Mouse (Mus musculus) G1E-ER4 (cell line): ENCODE measurements around the gene Il18r1. TPM values are rescaled to one million over a fixed set of nuclear protein-coding genes. Genes with fewer than 3 reads are reported as not detected.

Experiments used
- GATA1 ChIP-seq: IDR thresholded peaks from one replicate; pipeline ENCODE4 v1.8.0; 2012; ENCODE audit warnings: low read length, inconsistent platforms
- polyA plus RNA-seq: library from polyadenylated mRNA; stranded (reverse); fragments of >175 nt; gene quantifications from 2 replicates; pipeline ENCODE4 v1.2.3, GENCODE M21; 2012

Gene Il18r1
- not detected in 2 replicates for polyA plus RNA-seq

- TF ChIP-seq GATA1: no peak
These were observed at the start of gene Il18r1 for GRCm38 (mm10) chr1:40465477-40466430. Gene Il18r1, plus strand, starts transcription at chr1:40465552.

GRCm38 (mm10) chr1:40417034-40417433 lies 48.3 kb upstream of the Il18r1 start:
- no peak for TF ChIP-seq GATA1

- TF ChIP-seq GATA1: peak; percentile 89
These were observed 46.8 kb upstream of the Il18r1 start for GRCm38 (mm10) chr1:40418512-40418911.

- no peak for TF ChIP-seq GATA1
These were observed 41.5 kb upstream of the Il18r1 start for GRCm38 (mm10) chr1:40423892-40424291.

GRCm38 (mm10) chr1:40427270-40427669 lies 38.1 kb upstream of the Il18r1 start:
- peak; percentile 68 for TF ChIP-seq GATA1

- no peak for TF ChIP-seq GATA1
These were observed 37.5 kb upstream of the Il18r1 start for GRCm38 (mm10) chr1:40427901-40428300.

- peak; percentile 100 for TF ChIP-seq GATA1
These were observed 36.3 kb upstream of the Il18r1 start, which contains the start of gene Il1rl1 for GRCm38 (mm10) chr1:40428910-40429675. Gene Il1rl1, plus strand, starts transcription at chr1:40429570.

GRCm38 (mm10) chr1:40430143-40430834 lies 35.1 kb upstream of the Il18r1 start:
- no peak for TF ChIP-seq GATA1

- no peak for TF ChIP-seq GATA1
These were observed 33.2 kb upstream of the Il18r1 start for GRCm38 (mm10) chr1:40432169-40432568.

GRCm38 (mm10) chr1:40435936-40436335 lies 29.4 kb upstream of the Il18r1 start:
- TF ChIP-seq GATA1: no peak

GRCm38 (mm10) chr1:40437340-40437739 lies 28.0 kb upstream of the Il18r1 start:
- peak; percentile 48 for TF ChIP-seq GATA1

- no peak for TF ChIP-seq GATA1
These were observed 25.8 kb upstream of the Il18r1 start for GRCm38 (mm10) chr1:40439504-40439903.

GRCm38 (mm10) chr1:40444800-40445199 lies 20.6 kb upstream of the Il18r1 start:
- TF ChIP-seq GATA1: no peak

GRCm38 (mm10) chr1:40467306-40467705 lies 2.0 kb downstream of the Il18r1 start:
- TF ChIP-seq GATA1: no peak

- no peak for TF ChIP-seq GATA1
These were observed 3.5 kb downstream of the Il18r1 start for GRCm38 (mm10) chr1:40468805-40469204.

GRCm38 (mm10) chr1:40469900-40470299 lies 4.5 kb downstream of the Il18r1 start:
- no peak for TF ChIP-seq GATA1
